Comparison of ENCODE assay signal across 8 mouse cellular contexts in the genomic region with DNA sequence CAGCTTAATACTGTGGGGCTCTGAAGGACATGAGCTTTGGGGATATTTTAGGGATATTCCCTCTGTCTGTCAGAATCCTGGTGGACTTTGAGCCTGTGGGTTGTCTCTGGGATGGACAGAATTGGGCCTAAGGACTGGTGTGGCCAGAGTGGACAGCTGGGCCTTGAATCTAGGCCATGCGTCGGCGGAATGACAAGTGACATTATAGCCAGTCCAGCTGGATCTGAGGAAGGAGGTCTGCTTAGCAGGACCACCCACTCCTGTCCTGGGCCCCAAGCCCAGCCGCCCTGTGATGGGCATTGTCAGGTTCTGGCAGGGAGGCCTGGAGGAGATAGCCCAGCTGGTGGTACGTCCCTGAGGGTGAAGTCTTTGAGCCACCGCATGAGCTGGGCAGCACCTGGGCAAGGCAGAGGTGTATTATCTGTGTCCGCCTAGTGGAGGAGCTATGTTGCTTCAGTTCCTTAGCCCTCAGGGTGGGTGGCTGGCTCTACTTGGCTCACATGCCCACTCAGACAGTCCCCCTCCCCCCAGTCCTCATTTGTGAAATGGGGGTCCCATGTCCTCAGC. TPM values are rescaled to one million over a fixed set of nuclear protein-coding genes. Genes with fewer than 3 reads are reported as not detected.
A peak's percentile ranks its signal among the peaks of the same experiment; 100 is the strongest.
DNase-seq lines count a peak whose midpoint lies in the region; ATAC-seq and TF ChIP-seq lines count a peak whose summit lies in the region.

No protein-coding gene starts in this region.

- no peaks in the 10 kb centered on the region for H3K9me3 ChIP-seq in lung, embryonic 16.5 days (ENCODE audit: control insufficient read depth, low read length)
- H3K9me3 ChIP-seq in stomach, embryonic 16.5 days (replicated peaks; ENCODE audit: control insufficient read depth, low read length): no peaks in the 10 kb centered on the region
- no peaks in the 10 kb centered on the region for H3K9me3 ChIP-seq in liver, postnatal 0 days (ENCODE audit: low read length)
- H3K9me3 ChIP-seq in heart, embryonic 12.5 days (replicated peaks): no peaks in the 10 kb centered on the region

- ATAC-seq in lung, embryonic 16.5 days (ENCODE audit: low read depth): peak; percentile 64
- ATAC-seq in stomach, embryonic 16.5 days (ENCODE audit: insufficient read depth, low FRiP score): no peak
- ATAC-seq in liver, postnatal 0 days: no peak
- ATAC-seq in heart, embryonic 12.5 days (ENCODE audit: insufficient number of reproducible peaks, low FRiP score): no peak

- no peak overlapping the region for H3K9ac ChIP-seq in lung, embryonic 16.5 days (ENCODE audit: low read length)
- H3K9ac ChIP-seq in stomach, embryonic 16.5 days (ENCODE audit: low read length): no peak overlapping the region
- H3K9ac ChIP-seq in liver, postnatal 0 days (replicated peaks): no peak overlapping the region
- H3K9ac ChIP-seq in heart, embryonic 12.5 days: no peak overlapping the region

- peak; percentile 22 to 25 for DNase-seq in cerebellum, adult 18-20 months
- no peak for DNase-seq in cerebellum, postnatal 4 days (ENCODE audit: low spot score in 2 of 2)
- peak; percentile 59 for DNase-seq in retina, postnatal 1 day
- no peak for DNase-seq in retina, embryonic 14.5 days (ENCODE audit: low spot score)
- no peak for DNase-seq in liver, postnatal 0 days

- TF ChIP-seq CTCF in liver, postnatal 0 days (IDR thresholded peaks at IDR 0.05; ENCODE audit: low read depth): no peak

- TF ChIP-seq EP300 in liver, postnatal 0 days (IDR thresholded peaks at IDR 0.05; ENCODE audit: low read depth): no peak

- peaks cover 34% of the 10 kb centered on the region for H3K4me1 ChIP-seq in lung, embryonic 16.5 days (replicated peaks; ENCODE audit: control insufficient read depth, insufficient read depth, low read length)
- H3K4me1 ChIP-seq in stomach, embryonic 16.5 days (ENCODE audit: control insufficient read depth, insufficient read depth, low read length): peaks cover 17% of the 10 kb centered on the region
- H3K4me1 ChIP-seq in liver, postnatal 0 days (ENCODE audit: insufficient read depth): peaks cover 16% of the 10 kb centered on the region
- H3K4me1 ChIP-seq in heart, embryonic 12.5 days (replicated peaks): peaks cover 23% of the 10 kb centered on the region

- 40% methylated on average over 7 of the region's 7 CpGs for WGBS in lung, embryonic 16.5 days
- 70% methylated on average over 7 of the region's 7 CpGs for WGBS in stomach, embryonic 16.5 days
- WGBS in liver, postnatal 0 days (ENCODE audit: insufficient replicate concordance): 78% methylated on average over 7 of the region's 7 CpGs
- 86% methylated on average over 7 of the region's 7 CpGs for whole genome bisulfite sequencing in heart, embryonic 12.5 days

- peak overlapping the region; percentile 79 for H3K27ac ChIP-seq in lung, embryonic 16.5 days (ENCODE audit: low read length)
- H3K27ac ChIP-seq in stomach, embryonic 16.5 days (ENCODE audit: low read length): no peak overlapping the region
- no peak overlapping the region for H3K27ac ChIP-seq in liver, postnatal 0 days (ENCODE audit: low read depth)
- no peak overlapping the region for H3K27ac ChIP-seq in heart, embryonic 12.5 days (ENCODE audit: poor library complexity, severe bottlenecking)

- peak overlapping the region; percentile 2; the same call in 1 of the 2 replicates for H3K4me3 ChIP-seq in lung, embryonic 16.5 days (ENCODE audit: low read length)
- H3K4me3 ChIP-seq in stomach, embryonic 16.5 days (replicated peaks; ENCODE audit: low read length): no peak overlapping the region
- no peak overlapping the region for H3K4me3 ChIP-seq in liver, postnatal 0 days (ENCODE audit: low read depth, low read length)
- H3K4me3 ChIP-seq in heart, embryonic 12.5 days: no peak overlapping the region

- H3K4me2 ChIP-seq in lung, embryonic 16.5 days (ENCODE audit: low read depth, low read length): peak overlapping the region; percentile 77
- peak overlapping the region; percentile 94; the same call in 1 of the 2 replicates for H3K4me2 ChIP-seq in stomach, embryonic 16.5 days (ENCODE audit: low read depth, low read length)
- no peak overlapping the region for H3K4me2 ChIP-seq in liver, postnatal 0 days (ENCODE audit: low read depth, low read length)
- no peak overlapping the region for H3K4me2 ChIP-seq in heart, embryonic 12.5 days

- H3K36me3 ChIP-seq in lung, embryonic 16.5 days (ENCODE audit: control insufficient read depth, insufficient read depth, low read length): peaks cover 25% of the 10 kb centered on the region
- H3K36me3 ChIP-seq in stomach, embryonic 16.5 days (ENCODE audit: control insufficient read depth, insufficient read depth, low read length): no peaks in the 10 kb centered on the region
- H3K36me3 ChIP-seq in liver, postnatal 0 days (replicated peaks; ENCODE audit: insufficient read depth, low read length): no peaks in the 10 kb centered on the region
- peaks cover 5% of the 10 kb centered on the region for H3K36me3 ChIP-seq in heart, embryonic 12.5 days

- H3K27me3 ChIP-seq in lung, embryonic 16.5 days (ENCODE audit: control insufficient read depth, insufficient read depth, low read depth, low read length): no peaks in the 10 kb centered on the region
- 0 out of 2 replicates have a peak, but pooled peaks cover 6% of the 10 kb centered on the region for H3K27me3 ChIP-seq in stomach, embryonic 16.5 days (ENCODE audit: control insufficient read depth, insufficient read depth, low read length)
- peaks cover 34% of the 10 kb centered on the region for H3K27me3 ChIP-seq in liver, postnatal 0 days (ENCODE audit: insufficient read depth, low read length)
- peaks cover 28% of the 10 kb centered on the region for H3K27me3 ChIP-seq in heart, embryonic 12.5 days (replicated peaks)

RNA-seq across cellular contexts. Expression of a gene that starts 4.7 kb away (rescaled TPM):
- polyA plus RNA-seq in lung, embryonic 16.5 days (2015; fragmentation: Nextera tagmentation; extraction: Ambion mirVana): 64.4 and 67.2 TPM in 2 replicates
- 31.0 and 40.1 TPM in 2 replicates for polyA plus RNA-seq in stomach, embryonic 16.5 days (2015; fragmentation: Nextera tagmentation; extraction: Ambion mirVana)
- 1.3 and 1.4 TPM in 2 replicates for polyA plus RNA-seq in liver, postnatal 0 days (2015; fragmentation: Nextera tagmentation; extraction: Ambion mirVana)
- polyA plus RNA-seq in heart, embryonic 12.5 days (2016; fragmentation: Nextera tagmentation; extraction: Ambion mirVana): 6.3 and 7.9 TPM in 2 replicates

RNA-seq across cellular contexts. Expression of a gene that starts 56.5 kb away (rescaled TPM):
- polyA plus RNA-seq in lung, embryonic 16.5 days (2015; fragmentation: Nextera tagmentation; extraction: Ambion mirVana): 33.8 and 41.0 TPM in 2 replicates
- 35.3 and 39.3 TPM in 2 replicates for polyA plus RNA-seq in stomach, embryonic 16.5 days (2015; fragmentation: Nextera tagmentation; extraction: Ambion mirVana)
- 18.6 and 20.0 TPM in 2 replicates for polyA plus RNA-seq in liver, postnatal 0 days (2015; fragmentation: Nextera tagmentation; extraction: Ambion mirVana)
- 51.7 and 53.1 TPM in 2 replicates for polyA plus RNA-seq in heart, embryonic 12.5 days (2016; fragmentation: Nextera tagmentation; extraction: Ambion mirVana)

Comparison
In these comparisons a context has a peak if more than half of its experiments do, and no peak if none do; other contexts are left out.
1. DNase-seq: peak in cerebellum, adult 18-20 months (2 of 2) and retina, postnatal 1 day (single experiment); none in cerebellum, postnatal 4 days (0 of 2), retina, embryonic 14.5 days (single experiment) and liver, postnatal 0 days (single experiment).
2. H3K4me2 ChIP-seq: peak in lung, embryonic 16.5 days (single experiment) and stomach, embryonic 16.5 days (single experiment); none in liver, postnatal 0 days (single experiment) and heart, embryonic 12.5 days (single experiment).